Mouse (Mus musculus) retina, postnatal 7 days (tissue): Measurements from ENCODE around the gene Fam161a.
A peak's percentile ranks its signal among the peaks of the same experiment; 100 is the strongest.

Experiments
- DNase-seq: peaks from one replicate; pipeline ENCODE4 v3.0.0-alpha.2; 2012; ENCODE audit warnings: low read depth, low spot score

Gene Fam161a

GRCm38 (mm10) chr11:23007481-23008180, at the start of gene Fam161a:
Gene Fam161a (plus strand): TSS chr11:23007531.
- DNase-seq = peak; percentile 89

DNA sequence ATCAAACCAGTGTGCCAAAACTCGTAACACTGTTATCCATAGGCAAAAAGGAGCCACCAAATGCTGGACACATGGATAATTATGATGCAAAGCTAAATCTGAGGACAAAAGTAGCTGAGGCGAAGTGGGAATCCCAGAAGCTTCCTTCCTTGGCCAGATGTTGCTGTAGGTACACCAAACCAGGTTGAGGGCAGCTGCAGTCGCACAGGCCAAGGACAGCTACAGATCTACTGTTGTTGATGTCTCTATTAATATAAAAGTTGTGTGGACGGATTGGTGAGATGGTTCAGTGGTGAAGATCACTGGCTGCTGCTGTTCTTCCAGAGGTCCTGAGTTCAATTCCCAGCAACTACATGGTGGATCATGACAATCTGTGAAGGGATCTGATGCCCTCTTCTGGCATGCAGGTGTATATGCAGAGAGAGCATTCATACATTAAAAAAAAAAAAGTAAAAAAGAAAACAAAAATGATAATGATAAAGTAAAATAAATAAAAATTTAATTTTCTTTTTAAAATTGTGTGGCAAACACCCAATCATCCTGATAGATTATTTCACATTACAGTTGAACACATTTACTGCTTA, 49.4 kb upstream of the Fam161a start:
- no peak for DNase-seq

- no peak for DNase-seq
Measured at GRCm38 (mm10) chr11:22962101-22962500, 45.2 kb upstream of the Fam161a start.

DNA sequence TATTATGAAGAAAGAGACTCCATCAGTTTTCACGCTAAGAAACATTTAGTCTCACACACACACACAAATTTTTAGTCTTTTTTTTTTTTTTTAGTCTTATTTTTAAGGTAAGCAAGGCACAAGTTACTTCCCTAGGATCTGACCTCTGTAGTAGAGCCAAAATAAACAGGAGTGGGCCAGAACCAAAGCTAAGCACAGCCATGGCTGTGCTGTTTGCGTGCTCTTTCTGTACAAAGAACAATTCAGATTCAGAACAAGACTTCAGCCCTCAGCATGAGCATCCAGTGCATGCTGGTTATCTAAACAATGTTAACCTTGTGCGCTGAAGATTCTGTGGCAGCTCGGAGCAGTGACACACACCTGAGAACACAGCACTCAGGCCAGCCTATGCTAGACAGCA, 42.9 kb upstream of the Fam161a start:
- no peak for DNase-seq

DNA sequence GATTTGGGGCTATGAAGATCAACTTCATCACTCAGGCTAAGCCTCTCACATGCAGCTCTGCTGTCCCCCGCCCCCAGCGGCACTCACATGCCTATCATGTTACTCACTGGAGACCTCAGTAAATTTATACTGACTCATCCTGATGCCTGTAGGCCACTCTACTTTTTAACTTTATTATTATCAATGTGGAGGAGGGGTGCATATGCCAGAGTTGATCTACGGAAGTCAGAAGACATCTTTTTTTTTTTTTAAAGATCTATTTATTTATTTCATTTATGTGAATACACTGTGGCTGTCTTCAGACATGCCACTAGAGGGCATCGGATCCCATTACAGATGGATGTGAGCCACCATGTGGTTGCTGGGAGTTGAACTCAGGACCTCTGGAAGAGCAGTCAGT, 41.8 kb upstream of the Fam161a start:
- DNase-seq = no peak

DNA sequence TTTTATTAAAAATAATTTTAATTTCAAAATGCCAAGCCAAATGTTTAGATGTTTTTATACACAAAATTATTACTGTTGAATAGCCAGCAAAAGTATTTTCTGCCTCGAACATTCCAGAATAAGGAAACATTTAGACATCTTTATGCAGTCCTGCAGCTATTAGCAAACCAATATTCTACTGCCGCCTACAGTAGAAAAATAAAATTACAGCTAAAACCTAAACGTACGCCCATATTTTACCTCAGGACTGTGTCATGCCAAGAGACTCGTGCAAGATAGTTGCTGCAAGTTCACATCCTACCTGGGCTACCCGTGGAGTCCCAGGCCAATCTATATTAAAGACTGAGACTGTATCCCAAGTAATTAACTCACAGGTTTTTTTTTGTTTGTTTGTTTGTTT, 37.8 kb upstream of the Fam161a start:
- DNase-seq = no peak

DNA sequence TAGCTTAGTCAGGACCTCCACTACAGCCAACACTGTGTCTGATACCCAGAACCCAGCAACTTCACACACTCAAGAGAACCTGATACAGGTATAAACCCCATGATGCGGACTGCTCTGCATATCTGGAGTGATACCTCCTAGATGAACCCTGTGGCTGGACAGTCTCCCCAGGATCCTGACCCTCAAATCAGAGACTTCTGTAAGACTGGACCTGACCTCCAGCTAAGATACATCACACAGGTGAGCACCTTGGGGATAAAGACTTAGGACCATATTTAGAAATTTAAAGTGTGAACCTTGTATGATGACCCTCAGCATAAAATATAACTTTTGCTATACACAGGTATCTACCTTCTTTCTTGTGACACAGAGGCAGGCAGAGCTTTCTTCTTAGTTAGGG, 36.8 kb upstream of the Fam161a start:
- DNase-seq = no peak

- DNase-seq = no peak
Measured at GRCm38 (mm10) chr11:22971835-22972709, 35.3 kb upstream of the Fam161a start, which contains the start of gene Zrsr1. Gene Zrsr1 (plus strand): TSS chr11:22972005.

GRCm38 (mm10) chr11:22972746-22973526, 34.4 kb upstream of the Fam161a start:
- DNase-seq = peak; percentile 49

- no peak for DNase-seq
Measured at GRCm38 (mm10) chr11:22973599-22973998, 33.7 kb upstream of the Fam161a start.

DNA sequence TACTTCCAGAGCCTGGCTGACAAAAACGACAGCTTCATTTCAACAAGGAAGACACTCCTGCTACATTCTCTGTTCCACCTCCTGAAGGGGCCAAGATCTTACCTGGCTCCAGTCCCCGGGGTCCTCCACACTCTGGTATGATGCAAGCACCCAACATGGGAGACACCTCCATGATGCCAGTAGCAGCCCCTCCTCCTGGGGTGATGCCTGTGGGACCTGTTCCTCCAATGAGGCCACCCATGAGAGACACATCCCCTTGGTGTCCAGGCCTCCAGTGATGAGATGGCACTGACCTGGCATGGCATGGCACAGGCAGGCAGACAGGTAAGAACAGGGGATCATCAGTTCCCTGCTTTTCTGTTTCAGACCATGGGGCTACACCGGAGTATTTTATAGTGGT, 29.1 kb upstream of the Fam161a start:
- no peak for DNase-seq

DNA sequence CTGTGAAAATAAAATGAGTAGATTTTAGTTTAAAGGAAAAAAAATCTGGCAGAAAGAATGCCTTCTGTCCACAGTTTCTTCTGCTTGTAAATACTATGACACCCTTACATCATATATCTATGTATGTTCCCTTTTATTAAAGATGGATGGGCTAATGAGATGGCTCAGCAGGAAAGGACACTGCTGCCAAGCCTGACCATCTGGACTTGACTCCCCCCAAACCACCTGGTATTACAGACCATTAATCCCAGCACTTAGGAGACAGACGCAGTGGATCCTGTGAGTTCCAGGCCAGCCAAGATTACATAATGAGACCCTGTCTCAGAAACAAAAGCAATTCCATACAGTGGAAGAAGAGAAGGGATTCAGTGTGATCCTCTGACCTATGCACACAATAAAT, 28.6 kb upstream of the Fam161a start:
- no peak for DNase-seq

DNA sequence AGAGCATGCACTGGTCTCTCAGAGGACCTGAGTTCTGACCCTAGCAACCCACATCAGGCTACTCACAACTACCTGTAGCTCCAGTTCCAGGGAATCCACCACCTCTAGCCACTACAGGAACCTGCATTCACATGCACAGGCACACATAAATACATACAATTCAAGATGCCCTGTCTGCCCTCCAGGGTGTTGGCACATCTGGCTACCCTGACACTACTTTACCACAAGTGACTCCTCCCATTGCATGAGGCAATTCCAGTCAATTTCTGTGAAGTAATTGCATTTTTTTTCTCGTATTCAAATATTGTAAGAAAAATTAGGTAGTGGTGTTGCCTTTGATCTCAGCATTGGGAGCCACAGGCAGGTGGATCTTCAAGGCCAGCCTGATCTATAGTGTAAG, 28.1 kb upstream of the Fam161a start:
- DNase-seq = no peak

GRCm38 (mm10) chr11:22981041-22981440, 26.3 kb upstream of the Fam161a start:
- DNase-seq = no peak

DNA sequence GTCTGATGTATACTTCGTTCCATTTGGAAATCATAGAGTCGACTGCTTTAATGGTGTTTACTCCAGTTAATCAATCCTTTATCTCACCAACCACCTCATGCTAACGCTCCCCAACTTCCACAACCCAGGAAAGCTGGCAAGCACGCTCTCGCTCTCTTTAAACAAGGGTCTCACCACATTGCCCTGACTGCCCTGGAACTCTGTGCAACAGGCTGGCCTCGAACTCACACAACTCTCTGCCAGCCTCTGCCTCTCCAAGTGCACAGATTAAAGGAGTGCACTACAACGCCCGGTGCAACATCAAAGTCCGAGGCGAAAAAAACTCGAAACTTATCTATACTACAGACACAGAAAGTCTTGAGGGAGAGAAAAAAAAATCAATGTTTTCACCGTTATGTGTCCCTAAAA, 25.8 kb upstream of the Fam161a start:
- DNase-seq = no peak

DNA sequence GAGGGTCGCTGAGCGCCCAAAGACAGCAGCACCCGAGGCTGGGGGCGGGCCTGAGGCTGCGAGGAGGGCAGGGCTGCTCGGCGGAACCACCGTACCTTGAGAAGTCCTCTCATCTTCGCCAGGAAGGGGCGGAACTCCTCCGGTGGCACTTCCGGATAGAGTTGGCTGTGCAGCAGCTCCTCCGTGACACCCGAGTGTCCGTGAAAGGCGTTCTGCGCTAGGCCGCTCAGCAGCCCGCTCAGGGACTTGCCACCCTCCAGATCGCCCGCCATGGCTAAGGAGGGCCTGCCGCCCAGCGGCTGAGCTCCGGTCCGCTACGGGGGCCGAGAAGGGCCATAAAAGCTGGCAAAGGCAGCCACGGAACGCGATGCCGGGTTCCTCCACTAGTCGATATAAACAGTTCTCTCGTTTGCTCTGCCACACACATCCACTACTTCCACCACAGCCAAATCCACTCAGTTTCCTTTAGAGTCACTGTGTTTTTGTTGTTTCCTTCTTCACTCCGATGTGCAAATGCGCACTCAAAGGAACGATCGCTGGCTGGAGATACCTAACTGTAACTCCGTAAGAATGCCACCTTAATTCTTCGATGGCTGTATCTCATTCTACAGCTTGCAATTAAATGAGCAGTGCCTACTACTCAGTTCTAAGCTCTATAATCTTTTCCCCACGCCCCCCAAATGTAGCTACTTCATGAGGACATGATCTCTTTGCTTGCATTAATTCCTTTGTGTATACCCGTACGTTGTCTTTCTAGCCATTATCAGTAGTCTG, 25.2 kb upstream of the Fam161a start, which contains the start of the genes Gm28048 and Commd1:
TSS of gene Gm28048 (minus strand) at position 107 of the 774 bp plus-strand sequence.
TSS of gene Commd1 (minus strand) at position 399 of the 774 bp plus-strand sequence.
- peak; percentile 91 for DNase-seq

DNA sequence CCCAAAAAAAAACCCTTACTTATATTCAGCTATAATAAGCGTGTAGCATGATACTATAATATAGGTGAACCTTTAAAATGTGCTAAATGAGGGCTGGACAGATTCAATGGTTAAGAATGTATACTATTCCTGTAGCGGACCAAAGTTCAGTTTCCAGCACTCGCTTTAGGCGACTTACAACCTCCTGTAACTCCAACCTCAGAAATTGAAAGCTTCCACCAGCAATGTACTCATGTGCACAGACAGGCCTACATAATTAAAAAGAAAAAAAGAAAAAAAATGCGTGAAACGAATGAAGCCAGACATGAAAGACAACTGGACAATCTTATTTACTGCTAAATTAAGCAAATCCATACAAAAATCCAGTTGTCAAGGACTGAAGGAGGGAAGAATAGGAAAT, 24.5 kb upstream of the Fam161a start:
- no peak for DNase-seq

DNA sequence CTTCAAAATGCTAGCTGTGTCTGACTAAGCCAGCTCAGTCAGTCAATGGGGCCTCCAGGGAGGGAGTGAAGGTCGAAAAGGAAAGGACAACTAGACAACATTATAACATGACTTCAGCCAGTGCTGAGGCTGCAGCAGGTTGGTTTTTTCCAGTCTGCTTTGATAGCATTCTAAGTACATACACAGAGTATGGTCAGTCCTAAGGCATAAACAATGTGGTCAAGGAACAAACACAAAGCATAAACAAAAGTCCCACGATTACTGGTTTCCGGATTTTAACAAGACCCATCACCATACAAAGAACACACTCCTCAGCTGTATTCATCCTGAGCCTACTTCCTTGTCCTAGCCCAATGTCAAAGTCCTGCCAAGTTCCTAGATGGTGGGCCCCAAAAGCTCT, 21.8 kb upstream of the Fam161a start:
- no peak for DNase-seq

- no peak for DNase-seq
Measured at GRCm38 (mm10) chr11:22987357-22987756, 20.0 kb upstream of the Fam161a start.

DNA sequence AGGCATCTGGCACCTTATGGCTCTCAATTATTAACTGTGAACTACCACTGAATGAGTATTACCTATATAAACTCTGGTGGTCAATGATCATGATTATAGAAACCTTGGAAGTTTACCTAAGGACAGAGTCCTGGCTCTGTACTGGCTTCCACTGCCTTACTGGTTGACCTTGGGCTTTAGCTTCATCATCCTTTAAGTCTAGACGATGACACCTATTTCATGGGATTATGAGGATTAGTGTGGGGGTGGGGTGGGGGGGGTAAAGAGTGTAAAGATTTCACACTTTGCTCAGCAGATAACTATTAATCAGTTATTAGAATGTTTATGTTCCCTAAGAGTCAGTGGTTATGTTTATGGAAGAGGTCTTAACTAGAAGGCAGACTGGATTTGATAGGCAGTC, 17.5 kb upstream of the Fam161a start:
- DNase-seq = no peak
